Mouse (Mus musculus): ENCODE results near the gene Eci2. TPM values are rescaled to one million over a fixed set of nuclear protein-coding genes. Genes with fewer than 3 reads are reported as not detected.

Eci2 gene
- polyA plus RNA-seq (2014; fragmentation: Nextera tagmentation; extraction: Ambion mirVana) = 155 and 161 TPM in 2 replicates

DNA sequence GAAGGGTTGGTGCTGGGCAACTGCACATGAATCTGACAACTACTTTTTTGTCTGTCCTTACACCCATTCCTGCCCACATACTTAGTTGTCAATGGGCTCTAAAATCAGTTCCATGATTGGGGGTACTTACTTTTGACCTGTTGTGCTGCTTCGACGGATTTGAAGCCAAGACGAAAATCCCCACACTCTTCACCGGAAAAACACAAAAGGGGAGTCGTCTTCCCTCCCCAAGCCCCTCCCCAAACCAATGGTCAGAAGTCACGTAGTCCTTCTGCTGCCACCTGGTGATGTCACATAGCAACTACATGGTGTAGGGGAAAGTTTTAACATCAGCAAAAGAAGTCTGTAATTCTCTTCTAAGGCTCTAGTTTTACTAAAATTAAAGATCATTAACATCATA, at the start of gene Eci2:
TSS of gene Eci2 (minus strand) at position 218 of the 400 bp plus-strand sequence.
- Histone ChIP-seq H3K27me3 (ENCODE audit: control insufficient read depth, insufficient read depth, low read length) (no peaks in the 10 kb centered on the region), H3K4me1 (ENCODE audit: control insufficient read depth in 2 of 2, insufficient read depth in 2 of 2, low read length in 2 of 2) (peaks cover 0 to 2% of the 10 kb centered on the region in 2 experiments; a peak in 1 of 4 replicates), H3K4me2 (ENCODE audit: low read length) (peak within 1 kb of the TSS; percentile 48), H3K4me3 (ENCODE audit: control insufficient read depth in 1 of 2, insufficient read depth in 1 of 2, low read depth in 1 of 2, low read length in 2 of 2) (peak within 1 kb of the TSS; percentile 15 to 34), H3K36me3 (ENCODE audit: control insufficient read depth, insufficient read depth, low read length) (no peaks in the 10 kb centered on the region), H3K9me3 (ENCODE audit: control insufficient read depth, low read length) (no peaks in the 10 kb centered on the region), H3K27ac (replicated peaks in 1 of 2; ENCODE audit: control insufficient read depth in 1 of 2, insufficient read depth in 1 of 2, low read depth in 2 of 2, low read length in 2 of 2) (no peak within 1 kb of the TSS), H3K9ac (ENCODE audit: low read length) (peak within 1 kb of the TSS; percentile 53; the same call in 1 of the 2 replicates)
- 3% methylated on average over 6 of the region's 6 CpGs for WGBS
- ATAC-seq (ENCODE audit: insufficient number of reproducible peaks, insufficient read depth, low FRiP score, low read depth) = no peak

DNA sequence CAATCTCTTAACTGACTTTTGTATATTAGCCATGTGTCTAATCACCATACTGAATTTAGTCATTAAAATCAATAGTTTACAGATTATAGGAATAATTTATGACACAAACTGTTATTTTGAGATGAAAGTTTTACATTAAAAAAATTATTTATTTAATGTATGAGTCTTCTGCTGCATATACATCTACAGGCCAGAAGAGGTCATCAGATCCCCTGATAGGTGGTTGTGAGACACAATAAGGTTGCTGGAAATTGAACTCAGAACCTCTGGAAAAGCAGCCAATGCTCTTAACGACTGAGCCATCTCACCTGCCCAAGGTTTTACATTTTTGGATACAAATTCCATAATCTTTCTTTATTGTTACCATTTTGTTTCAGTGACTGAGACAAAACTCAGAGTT, 48.0 kb upstream of the Eci2 start:
- 44% methylated on average over 1 of the region's 1 CpGs for WGBS
- H3K27ac ChIP-seq (replicated peaks in 1 of 2; ENCODE audit: control insufficient read depth in 1 of 2, insufficient read depth in 1 of 2, low read depth in 2 of 2, low read length in 2 of 2) = no peak overlapping the region
- H3K9ac ChIP-seq (ENCODE audit: low read length) = no peak overlapping the region
- ATAC-seq (ENCODE audit: insufficient number of reproducible peaks, insufficient read depth, low FRiP score, low read depth) = no peak
- H3K36me3 ChIP-seq (ENCODE audit: control insufficient read depth, insufficient read depth, low read length) = no peaks in the 10 kb centered on the region
- no peak overlapping the region for H3K4me2 ChIP-seq (ENCODE audit: low read length)
- no peak overlapping the region for H3K4me3 ChIP-seq (ENCODE audit: control insufficient read depth in 1 of 2, insufficient read depth in 1 of 2, low read depth in 1 of 2, low read length in 2 of 2)
- no peaks in the 10 kb centered on the region for H3K27me3 ChIP-seq (ENCODE audit: control insufficient read depth, insufficient read depth, low read length)
- H3K9me3 ChIP-seq (ENCODE audit: control insufficient read depth, low read length) = no peaks in the 10 kb centered on the region
- H3K4me1 ChIP-seq (ENCODE audit: control insufficient read depth in 2 of 2, insufficient read depth in 2 of 2, low read length in 2 of 2) = no peaks in the 10 kb centered on the region

DNA sequence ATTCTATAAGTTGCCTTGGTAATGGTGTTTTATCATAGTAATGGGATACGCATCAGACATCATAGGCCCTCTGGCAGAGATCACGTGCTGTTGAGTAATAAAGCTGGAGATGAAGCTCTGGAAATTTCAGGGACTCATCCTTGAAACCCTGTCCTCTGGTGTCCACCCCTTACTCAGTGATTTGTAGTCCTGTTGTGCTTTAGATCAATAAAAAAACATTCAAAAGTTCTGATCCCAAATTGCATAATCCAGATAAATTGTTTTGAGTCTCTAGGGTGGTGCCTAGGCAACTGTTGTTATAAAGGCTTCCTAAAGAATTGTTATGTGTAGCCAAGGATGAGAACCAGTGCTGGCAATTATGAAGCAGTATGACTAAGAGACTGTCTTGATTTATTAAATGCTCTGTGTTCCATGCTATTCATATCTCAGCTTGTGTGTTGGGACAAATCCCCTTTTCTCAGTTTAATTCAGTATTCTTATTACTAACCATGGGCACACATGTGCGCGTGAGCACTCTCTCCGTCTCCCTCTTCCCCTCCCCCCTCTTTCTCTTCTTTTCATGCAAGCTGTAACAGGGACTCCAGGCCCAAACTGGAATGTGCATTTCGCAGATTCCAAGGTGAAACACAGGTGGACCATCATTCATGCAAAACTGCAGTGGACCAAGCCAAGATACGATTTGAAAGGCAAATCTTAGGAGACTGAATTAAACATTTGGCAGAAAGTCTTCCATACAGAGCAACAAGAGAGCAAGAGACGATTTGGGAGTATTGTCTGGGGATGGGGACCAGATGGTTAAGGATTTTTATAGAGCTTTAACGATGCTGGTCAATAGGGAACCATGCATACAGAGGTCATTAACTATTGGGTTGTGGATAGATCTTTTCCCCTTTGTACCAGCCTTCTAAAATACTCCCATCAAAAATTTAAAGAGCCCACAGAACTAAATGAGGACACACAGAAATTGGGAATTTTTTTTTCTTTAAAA, 43.9 kb upstream of the Eci2 start:
- H3K9ac ChIP-seq (ENCODE audit: low read length) = no peak overlapping the region
- H3K9me3 ChIP-seq (ENCODE audit: control insufficient read depth, low read length) = no peaks in the 10 kb centered on the region
- no peaks in the 10 kb centered on the region for H3K36me3 ChIP-seq (ENCODE audit: control insufficient read depth, insufficient read depth, low read length)
- H3K4me2 ChIP-seq (ENCODE audit: low read length) = no peak overlapping the region
- H3K27ac ChIP-seq (replicated peaks in 1 of 2; ENCODE audit: control insufficient read depth in 1 of 2, insufficient read depth in 1 of 2, low read depth in 2 of 2, low read length in 2 of 2) = no peak overlapping the region
- WGBS = 81% methylated on average over 9 of the region's 9 CpGs
- no peaks in the 10 kb centered on the region for H3K27me3 ChIP-seq (ENCODE audit: control insufficient read depth, insufficient read depth, low read length)
- no peaks in the 10 kb centered on the region for H3K4me1 ChIP-seq (ENCODE audit: control insufficient read depth in 2 of 2, insufficient read depth in 2 of 2, low read length in 2 of 2)
- H3K4me3 ChIP-seq (ENCODE audit: control insufficient read depth in 1 of 2, insufficient read depth in 1 of 2, low read depth in 1 of 2, low read length in 2 of 2) = no peak overlapping the region
- ATAC-seq (ENCODE audit: insufficient number of reproducible peaks, insufficient read depth, low FRiP score, low read depth) = no peak

DNA sequence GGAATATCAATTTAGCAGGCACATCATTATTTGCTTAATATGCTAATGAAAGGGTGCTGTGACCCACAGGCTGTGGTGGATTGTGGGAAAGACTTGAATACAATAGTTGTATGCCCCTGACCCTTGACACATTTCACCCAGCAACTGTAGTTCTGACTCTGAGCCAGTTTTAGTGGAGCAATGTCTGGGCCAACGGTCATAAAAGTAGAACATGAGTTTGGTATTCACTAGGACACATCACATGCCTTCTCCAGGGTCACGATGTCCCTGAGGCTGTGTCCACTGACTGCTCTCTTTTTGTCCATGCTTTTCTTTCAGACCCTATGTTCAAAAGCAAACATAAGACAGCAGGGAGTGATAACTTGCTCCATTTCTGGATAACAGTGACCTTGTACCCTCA, 40.2 kb upstream of the Eci2 start:
- 70% methylated on average over 2 of the region's 2 CpGs for WGBS
- H3K9ac ChIP-seq (ENCODE audit: low read length) = no peak overlapping the region
- no peak overlapping the region for H3K4me2 ChIP-seq (ENCODE audit: low read length)
- H3K27me3 ChIP-seq (ENCODE audit: control insufficient read depth, insufficient read depth, low read length) = no peaks in the 10 kb centered on the region
- H3K27ac ChIP-seq (replicated peaks in 1 of 2; ENCODE audit: control insufficient read depth in 1 of 2, insufficient read depth in 1 of 2, low read depth in 2 of 2, low read length in 2 of 2) = no peak overlapping the region
- H3K9me3 ChIP-seq (ENCODE audit: control insufficient read depth, low read length) = no peaks in the 10 kb centered on the region
- ATAC-seq (ENCODE audit: insufficient number of reproducible peaks, insufficient read depth, low FRiP score, low read depth) = no peak
- H3K4me3 ChIP-seq (ENCODE audit: control insufficient read depth in 1 of 2, insufficient read depth in 1 of 2, low read depth in 1 of 2, low read length in 2 of 2) = no peak overlapping the region
- no peaks in the 10 kb centered on the region for H3K36me3 ChIP-seq (ENCODE audit: control insufficient read depth, insufficient read depth, low read length)
- H3K4me1 ChIP-seq (ENCODE audit: control insufficient read depth in 2 of 2, insufficient read depth in 2 of 2, low read length in 2 of 2) = no peaks in the 10 kb centered on the region

DNA sequence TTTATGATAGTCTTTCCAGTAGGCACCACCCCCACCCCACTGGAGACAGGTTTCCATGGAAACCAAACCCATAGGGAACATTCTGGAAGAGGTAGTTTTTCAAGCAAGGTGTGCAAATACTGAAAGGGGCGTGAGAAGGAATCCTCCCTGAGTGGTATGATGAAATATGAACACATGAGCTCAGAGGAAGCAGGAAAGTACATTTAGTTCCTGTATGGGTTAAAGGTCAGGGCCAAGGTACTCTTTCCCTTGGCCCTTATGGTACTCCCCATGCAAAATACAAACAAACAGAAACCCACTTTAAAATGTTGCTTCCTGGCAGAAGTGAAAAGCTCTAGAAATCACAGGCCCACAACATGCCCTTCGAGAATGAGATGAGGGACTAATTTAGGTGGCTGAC, 39.1 kb upstream of the Eci2 start:
- Histone ChIP-seq H3K36me3 (ENCODE audit: control insufficient read depth, insufficient read depth, low read length) (no peaks in the 10 kb centered on the region), H3K9me3 (ENCODE audit: control insufficient read depth, low read length) (no peaks in the 10 kb centered on the region), H3K4me2 (ENCODE audit: low read length) (no peak overlapping the region), H3K9ac (ENCODE audit: low read length) (no peak overlapping the region), H3K27me3 (ENCODE audit: control insufficient read depth, insufficient read depth, low read length) (no peaks in the 10 kb centered on the region), H3K27ac (replicated peaks in 1 of 2; ENCODE audit: control insufficient read depth in 1 of 2, insufficient read depth in 1 of 2, low read depth in 2 of 2, low read length in 2 of 2) (no peak overlapping the region), H3K4me1 (ENCODE audit: control insufficient read depth in 2 of 2, insufficient read depth in 2 of 2, low read length in 2 of 2) (no peaks in the 10 kb centered on the region), H3K4me3 (ENCODE audit: control insufficient read depth in 1 of 2, insufficient read depth in 1 of 2, low read depth in 1 of 2, low read length in 2 of 2) (no peak overlapping the region)
- ATAC-seq (ENCODE audit: insufficient number of reproducible peaks, insufficient read depth, low FRiP score, low read depth) = no peak
- WGBS = 60% methylated on average over 2 of the region's 2 CpGs

DNA sequence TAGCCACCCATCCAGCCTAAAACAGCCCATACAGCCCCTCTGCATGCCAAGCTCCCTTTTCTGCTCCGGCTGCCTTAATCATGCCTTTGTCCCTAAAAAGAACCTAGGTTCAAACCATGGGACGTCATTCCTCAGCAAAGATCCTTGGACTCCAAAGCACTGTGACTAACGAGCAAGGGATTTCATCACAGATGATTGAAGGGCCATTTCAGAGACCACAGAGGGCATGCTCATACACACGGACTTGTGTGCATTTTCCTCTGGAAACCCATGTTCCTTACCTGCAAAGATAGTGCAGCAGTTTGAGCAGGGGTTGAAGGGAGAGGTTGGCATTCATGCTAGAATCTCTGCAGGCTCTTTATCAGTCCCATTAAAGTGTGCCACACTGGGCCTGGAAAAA, 37.5 kb upstream of the Eci2 start:
- no peak overlapping the region for H3K27ac ChIP-seq (replicated peaks in 1 of 2; ENCODE audit: control insufficient read depth in 1 of 2, insufficient read depth in 1 of 2, low read depth in 2 of 2, low read length in 2 of 2)
- 65% methylated on average over 4 of the region's 4 CpGs for WGBS

DNA sequence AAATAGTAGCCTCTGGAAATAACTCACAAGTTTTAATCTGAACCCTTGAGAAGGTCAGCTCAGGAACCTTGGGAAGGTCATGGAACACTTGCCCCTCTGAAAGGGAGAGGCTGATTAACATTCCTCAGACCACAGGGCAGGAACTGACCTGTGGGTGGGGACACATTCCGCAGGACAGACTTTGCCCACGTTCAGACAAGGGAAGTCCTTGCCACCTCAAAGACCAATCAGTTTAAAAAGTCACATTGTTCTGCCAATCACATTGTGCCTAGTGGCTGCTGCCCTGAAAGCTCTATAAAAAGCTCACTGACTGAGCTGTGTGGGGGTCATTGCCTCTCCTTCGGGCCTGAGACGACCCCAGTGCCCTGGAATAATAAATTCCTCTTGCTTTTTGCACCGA, 31.2 kb upstream of the Eci2 start:
- no peak for ATAC-seq (ENCODE audit: insufficient number of reproducible peaks, insufficient read depth, low FRiP score, low read depth)
- no peaks in the 10 kb centered on the region for H3K36me3 ChIP-seq (ENCODE audit: control insufficient read depth, insufficient read depth, low read length)

More for the DNA sequence above, 37.5 kb upstream of the Eci2 start:
- Histone ChIP-seq H3K9me3 (ENCODE audit: control insufficient read depth, low read length) (no peaks in the 10 kb centered on the region), H3K36me3 (ENCODE audit: control insufficient read depth, insufficient read depth, low read length) (no peaks in the 10 kb centered on the region), H3K4me3 (ENCODE audit: control insufficient read depth in 1 of 2, insufficient read depth in 1 of 2, low read depth in 1 of 2, low read length in 2 of 2) (no peak overlapping the region), H3K9ac (ENCODE audit: low read length) (no peak overlapping the region), H3K4me1 (ENCODE audit: control insufficient read depth in 2 of 2, insufficient read depth in 2 of 2, low read length in 2 of 2) (no peaks in the 10 kb centered on the region), H3K27me3 (ENCODE audit: control insufficient read depth, insufficient read depth, low read length) (no peaks in the 10 kb centered on the region), H3K4me2 (ENCODE audit: low read length) (no peak overlapping the region)
- no peak for ATAC-seq (ENCODE audit: insufficient number of reproducible peaks, insufficient read depth, low FRiP score, low read depth)

More for the DNA sequence above, 31.2 kb upstream of the Eci2 start:
- Histone ChIP-seq H3K4me2 (ENCODE audit: low read length) (no peak overlapping the region), H3K27me3 (ENCODE audit: control insufficient read depth, insufficient read depth, low read length) (no peaks in the 10 kb centered on the region), H3K9ac (ENCODE audit: low read length) (no peak overlapping the region), H3K9me3 (ENCODE audit: control insufficient read depth, low read length) (no peaks in the 10 kb centered on the region), H3K4me3 (ENCODE audit: control insufficient read depth in 1 of 2, insufficient read depth in 1 of 2, low read depth in 1 of 2, low read length in 2 of 2) (no peak overlapping the region), H3K27ac (replicated peaks in 1 of 2; ENCODE audit: control insufficient read depth in 1 of 2, insufficient read depth in 1 of 2, low read depth in 2 of 2, low read length in 2 of 2) (no peak overlapping the region; a peak in 1 of 4 replicates), H3K4me1 (ENCODE audit: control insufficient read depth in 2 of 2, insufficient read depth in 2 of 2, low read length in 2 of 2) (peaks cover 7% of the 10 kb centered on the region in 2 experiments)
- 11% methylated on average over 5 of the region's 5 CpGs for WGBS
